Mouse (Mus musculus) neural tube, embryonic 12.5 days (tissue): ENCODE measurements at regions not wholly inside any gene's neighbourhood (a gene's known extent, or its start where the extent isn't known, plus 50 kb on each side); places are given as distances from the start of the nearest gene placed in this dataset.
A peak's percentile ranks its signal among the peaks of the same experiment; 100 is the strongest.

Source experiments
- ATAC-seq: fragments of 200-750 bp; cut with Nextera tagmentation; 2 replicates; pipeline ENCODE4 v1.8.0; 2017; ENCODE audit warnings: low read depth, mild to moderate bottlenecking, moderate TSS enrichment, moderate library complexity; ENCODE audit not compliant: low FRiP score
- H3K27ac ChIP-seq: fragments of 300-500 bp; sonication (generic); 2 replicates; pipeline ENCODE4 v1.5.1; 2016
- H3K27me3 ChIP-seq: fragments of 300-500 bp; sonication (generic); replicated peaks from 2 replicates; pipeline ENCODE4 v1.6.1; 2016; ENCODE audit warnings: mild to moderate bottlenecking
- H3K36me3 ChIP-seq: fragments of 300-500 bp; sonication (generic); 2 replicates; pipeline ENCODE4 v1.6.1; 2016; ENCODE audit warnings: mild to moderate bottlenecking
- H3K4me1 ChIP-seq: fragments of 300-500 bp; sonication (generic); 2 replicates; pipeline ENCODE4 v1.6.1; 2016
- H3K4me2 ChIP-seq: fragments of 300-500 bp; sonication (generic); replicated peaks from 2 replicates; pipeline ENCODE4 v1.6.1; 2016; ENCODE audit warnings: mild to moderate bottlenecking
- H3K4me3 ChIP-seq: fragments of 300-500 bp; sonication (generic); 2 replicates; pipeline ENCODE4 v1.5.1; 2016
- H3K9ac ChIP-seq: fragments of 300-500 bp; sonication (generic); 2 replicates; pipeline ENCODE4 v1.6.1; 2016; ENCODE audit warnings: mild to moderate bottlenecking
- H3K9me3 ChIP-seq: fragments of 300-500 bp; sonication (generic); 2 replicates; pipeline ENCODE4 v1.6.1; 2016; ENCODE audit warnings: mild to moderate bottlenecking
- WGBS: fragments of 180-500 bp; shearing (Covaris S2); methylation state at CpG from one replicate; pipeline ENCODE4 v1.1.7; 2016; 5-methylcytosine and 5-hydroxymethylcytosine counted together

DNA sequence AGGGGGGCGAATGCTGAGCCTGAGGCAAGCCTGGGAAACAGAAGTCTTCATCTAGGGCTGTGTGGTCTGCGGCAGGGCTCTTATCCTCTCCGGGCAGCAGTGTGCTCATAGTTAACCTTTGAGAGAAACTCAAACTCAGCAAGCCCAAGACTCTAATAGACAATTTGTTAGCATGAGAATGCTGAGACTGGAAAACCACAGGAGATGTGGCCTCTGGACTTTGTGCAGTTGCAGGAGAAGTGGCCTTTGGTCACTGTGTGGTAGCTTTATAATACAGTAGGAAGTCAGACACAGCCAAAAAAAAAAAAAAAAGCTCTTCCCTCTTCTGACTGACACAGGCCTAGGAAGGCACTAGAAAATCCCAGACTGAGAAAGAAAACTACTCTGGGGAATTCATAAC lies 228.2 kb downstream of the Pdcd6ip start:
- no peaks in the 10 kb centered on the region for H3K36me3 ChIP-seq
- no peak overlapping the region for H3K4me3 ChIP-seq
- H3K9me3 ChIP-seq: no peaks in the 10 kb centered on the region
- no peak overlapping the region for H3K27ac ChIP-seq
- no peak for ATAC-seq
- no peaks in the 10 kb centered on the region for H3K4me1 ChIP-seq
- no peak overlapping the region for H3K9ac ChIP-seq
- no peak overlapping the region for H3K4me2 ChIP-seq
- 87% methylated on average over 3 of the region's 3 CpGs for WGBS
- no peaks in the 10 kb centered on the region for H3K27me3 ChIP-seq

DNA sequence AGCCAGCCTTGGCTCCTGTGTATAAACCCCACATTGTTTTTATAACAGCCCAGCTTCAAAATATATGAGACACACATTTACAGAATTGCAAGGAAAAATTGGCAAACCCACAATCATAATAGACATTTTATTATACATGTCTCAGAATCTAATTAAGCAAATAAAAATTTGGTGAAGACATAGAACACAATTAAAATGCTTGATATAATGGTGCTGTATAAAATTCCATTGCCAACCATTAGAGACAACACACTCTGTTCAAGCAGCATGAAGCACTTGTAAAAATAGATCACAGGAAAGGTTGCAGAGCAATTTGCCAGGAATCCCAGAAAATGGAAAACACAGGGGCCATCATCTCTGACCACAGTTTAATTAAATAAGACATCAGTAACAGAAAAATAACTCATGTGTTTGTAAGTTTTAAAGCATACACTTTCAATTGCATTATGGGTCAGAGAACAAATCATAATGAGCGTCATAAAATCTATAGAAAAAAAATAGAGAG lies 229.2 kb downstream of the Pdcd6ip start:
- WGBS: 97% methylated on average over 1 of the region's 1 CpGs
- no peak for ATAC-seq
- Histone ChIP-seq H3K27ac (no peak overlapping the region), H3K36me3 (no peaks in the 10 kb centered on the region), H3K4me3 (no peak overlapping the region), H3K9me3 (no peaks in the 10 kb centered on the region), H3K27me3 (no peaks in the 10 kb centered on the region), H3K4me1 (no peaks in the 10 kb centered on the region), H3K4me2 (no peak overlapping the region), H3K9ac (no peak overlapping the region)

DNA sequence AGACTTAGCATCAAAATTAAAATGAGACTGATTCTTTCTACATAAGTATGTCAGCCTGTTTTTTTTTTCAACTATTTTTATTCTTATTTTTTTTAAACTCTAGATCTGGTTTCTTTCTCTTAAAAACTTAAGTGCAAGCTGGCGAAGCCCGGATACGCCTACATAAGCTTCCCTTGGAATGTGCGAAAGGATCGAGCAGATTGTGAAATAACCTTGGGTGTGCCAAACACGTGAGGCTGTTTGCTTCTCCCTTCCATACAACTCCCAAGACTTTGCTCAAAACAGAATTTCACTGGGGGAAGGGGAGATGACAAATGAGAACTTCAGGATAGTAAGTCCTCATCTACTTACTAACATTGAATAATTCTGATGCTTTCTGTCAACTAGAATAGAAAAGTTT lies 236.3 kb downstream of the Pdcd6ip start:
- Histone ChIP-seq H3K27me3 (no peaks in the 10 kb centered on the region), H3K36me3 (no peaks in the 10 kb centered on the region), H3K9me3 (no peaks in the 10 kb centered on the region), H3K27ac (no peak overlapping the region), H3K4me3 (no peak overlapping the region), H3K4me2 (no peak overlapping the region), H3K4me1 (no peaks in the 10 kb centered on the region), H3K9ac (no peak overlapping the region)
- no peak for ATAC-seq
- 92% methylated on average over 6 of the region's 6 CpGs for WGBS

DNA sequence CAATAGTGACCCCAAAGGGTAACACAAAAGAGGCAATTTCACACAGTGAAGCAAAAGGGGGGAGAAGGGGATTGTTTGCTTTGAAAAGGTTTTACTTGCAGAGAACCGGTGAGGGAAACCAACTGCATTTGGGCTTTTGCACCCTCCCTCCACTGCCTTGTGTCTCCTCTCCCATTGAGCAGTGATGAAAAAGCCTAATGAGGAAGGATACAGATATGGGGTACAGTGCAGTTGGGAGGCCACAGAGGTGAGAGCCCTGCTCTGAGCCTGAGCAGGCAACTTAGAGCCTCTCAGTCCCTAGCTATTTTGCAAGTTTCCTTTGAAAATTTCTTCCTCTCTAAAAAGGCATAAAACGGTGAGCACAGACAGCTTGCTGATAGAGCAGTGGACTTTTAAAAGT lies 245.2 kb downstream of the Pdcd6ip start:
- Histone ChIP-seq H3K36me3 (no peaks in the 10 kb centered on the region), H3K9me3 (no peaks in the 10 kb centered on the region), H3K4me1 (peaks cover 11% of the 10 kb centered on the region), H3K27me3 (no peaks in the 10 kb centered on the region), H3K27ac (no peak overlapping the region), H3K9ac (no peak overlapping the region), H3K4me2 (no peak overlapping the region), H3K4me3 (no peak overlapping the region)
- peak; percentile 72; the same call in 1 of the 2 replicates for ATAC-seq
- 11% methylated on average over 2 of the region's 2 CpGs for WGBS

DNA sequence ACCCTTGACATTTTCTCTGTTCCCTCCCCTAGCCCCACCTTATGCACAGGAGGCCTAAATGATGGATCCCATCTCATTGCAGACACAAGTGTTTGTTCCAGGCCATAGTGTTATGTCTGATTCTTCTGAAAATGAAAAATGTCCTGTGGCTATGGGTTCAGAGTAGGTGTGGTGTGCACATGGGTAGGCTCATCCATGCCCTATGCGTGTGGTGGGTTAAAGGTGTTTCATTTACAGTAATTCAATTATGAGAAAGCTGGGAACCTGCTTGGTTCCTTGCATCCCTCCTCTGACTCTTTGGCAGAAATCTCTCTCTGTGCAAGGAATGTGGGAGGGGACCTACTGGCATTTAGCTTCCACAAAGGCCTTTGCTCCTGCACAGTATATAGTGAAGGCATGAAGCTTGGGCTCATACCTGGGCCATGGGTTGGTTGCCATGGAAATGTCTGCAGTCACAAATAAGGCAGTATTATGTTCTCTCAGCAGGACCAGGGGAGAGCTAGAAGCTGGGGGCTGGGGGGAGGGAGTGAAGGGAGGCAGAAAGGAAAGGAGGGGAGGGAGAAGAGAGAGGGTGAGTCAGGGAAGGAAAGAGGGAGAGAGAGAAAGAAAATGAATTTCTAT lies 245.7 kb downstream of the Pdcd6ip start:
- no peaks in the 10 kb centered on the region for H3K36me3 ChIP-seq
- H3K9ac ChIP-seq: no peak overlapping the region
- ATAC-seq: peak; percentile 92
- H3K9me3 ChIP-seq: no peaks in the 10 kb centered on the region
- 55% methylated on average over 1 of the region's 1 CpGs for WGBS
- H3K4me3 ChIP-seq: no peak overlapping the region
- H3K4me2 ChIP-seq: no peak overlapping the region
- H3K27me3 ChIP-seq: no peaks in the 10 kb centered on the region
- peaks cover 11% of the 10 kb centered on the region for H3K4me1 ChIP-seq
- no peak overlapping the region for H3K27ac ChIP-seq

DNA sequence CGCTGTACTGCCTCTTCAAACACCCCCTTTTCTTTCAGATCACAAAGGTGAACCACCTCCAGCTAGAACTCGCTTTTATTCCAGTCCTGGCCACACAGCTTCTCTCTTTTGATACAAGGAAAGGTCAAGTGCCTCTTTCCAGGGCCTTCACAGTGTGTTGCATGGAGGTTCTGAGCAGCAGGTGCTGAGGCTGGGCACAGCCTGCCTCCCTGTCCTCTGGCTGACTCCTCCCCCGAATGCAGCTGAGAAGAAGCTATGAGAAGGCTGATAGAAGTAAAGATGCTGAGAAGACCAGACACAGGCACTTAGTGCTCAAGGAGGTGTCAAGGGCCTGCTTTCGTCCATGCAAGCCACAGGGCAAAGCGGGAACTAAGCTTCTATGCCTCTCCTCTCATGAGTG lies 248.2 kb downstream of the Pdcd6ip start:
- no peak overlapping the region for H3K4me2 ChIP-seq
- no peak overlapping the region for H3K27ac ChIP-seq
- no peak for ATAC-seq
- no peaks in the 10 kb centered on the region for H3K36me3 ChIP-seq
- H3K9ac ChIP-seq: no peak overlapping the region
- H3K4me1 ChIP-seq: peaks cover 11% of the 10 kb centered on the region
- no peak overlapping the region for H3K4me3 ChIP-seq
- H3K9me3 ChIP-seq: no peaks in the 10 kb centered on the region
- 82% methylated on average over 5 of the region's 5 CpGs for WGBS
- no peaks in the 10 kb centered on the region for H3K27me3 ChIP-seq

DNA sequence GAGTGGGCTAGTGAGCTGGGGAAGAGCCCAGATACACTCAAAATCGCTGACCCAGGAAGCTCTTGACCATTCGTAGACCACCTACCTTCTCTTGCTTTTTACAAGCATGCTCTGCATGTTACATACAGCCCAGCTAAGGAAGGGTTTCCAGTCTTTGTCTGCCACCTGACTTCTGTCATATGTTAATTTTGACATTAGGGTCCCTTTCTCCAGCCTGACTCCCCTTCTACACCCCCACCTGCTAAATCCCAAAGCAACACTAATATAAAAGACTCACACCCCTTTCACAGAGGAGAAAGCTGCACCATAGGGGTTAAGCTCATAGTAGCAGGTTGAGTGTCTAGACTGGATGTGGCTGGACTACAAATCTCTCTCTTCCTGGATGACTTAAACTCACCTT lies 248.8 kb downstream of the Pdcd6ip start:
- Histone ChIP-seq H3K27me3 (no peaks in the 10 kb centered on the region), H3K27ac (no peak overlapping the region), H3K4me2 (no peak overlapping the region), H3K9me3 (no peaks in the 10 kb centered on the region), H3K4me3 (no peak overlapping the region), H3K9ac (no peak overlapping the region), H3K36me3 (no peaks in the 10 kb centered on the region), H3K4me1 (peaks cover 11% of the 10 kb centered on the region)
- WGBS: 37% methylated on average over 2 of the region's 2 CpGs
- ATAC-seq: no peak

DNA sequence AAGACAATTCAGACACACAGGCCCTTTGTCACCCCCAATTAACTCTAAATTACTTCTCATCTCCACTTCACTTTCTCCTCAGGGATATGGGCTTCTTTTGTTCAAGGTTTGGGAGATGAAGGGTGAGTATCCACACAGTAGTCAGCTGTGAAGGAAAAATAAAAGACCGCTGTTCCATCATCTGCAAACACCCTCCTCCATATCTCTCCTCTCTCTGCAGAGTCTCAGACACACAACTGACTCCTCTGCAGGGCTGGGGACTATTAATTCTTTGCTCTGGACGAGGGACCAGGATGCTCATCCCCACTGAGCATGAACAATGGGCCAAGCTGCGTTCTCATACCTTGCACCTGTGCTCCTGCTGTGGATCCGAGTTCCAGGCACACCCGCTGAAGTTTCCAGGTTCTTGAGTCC lies 249.3 kb downstream of the Pdcd6ip start:
- ATAC-seq: no peak
- Histone ChIP-seq H3K36me3 (no peaks in the 10 kb centered on the region), H3K27ac (no peak overlapping the region), H3K4me3 (no peak overlapping the region), H3K4me1 (peaks cover 11% of the 10 kb centered on the region), H3K27me3 (no peaks in the 10 kb centered on the region), H3K4me2 (no peak overlapping the region), H3K9me3 (no peaks in the 10 kb centered on the region), H3K9ac (no peak overlapping the region)
- WGBS: 15% methylated on average over 5 of the region's 5 CpGs

DNA sequence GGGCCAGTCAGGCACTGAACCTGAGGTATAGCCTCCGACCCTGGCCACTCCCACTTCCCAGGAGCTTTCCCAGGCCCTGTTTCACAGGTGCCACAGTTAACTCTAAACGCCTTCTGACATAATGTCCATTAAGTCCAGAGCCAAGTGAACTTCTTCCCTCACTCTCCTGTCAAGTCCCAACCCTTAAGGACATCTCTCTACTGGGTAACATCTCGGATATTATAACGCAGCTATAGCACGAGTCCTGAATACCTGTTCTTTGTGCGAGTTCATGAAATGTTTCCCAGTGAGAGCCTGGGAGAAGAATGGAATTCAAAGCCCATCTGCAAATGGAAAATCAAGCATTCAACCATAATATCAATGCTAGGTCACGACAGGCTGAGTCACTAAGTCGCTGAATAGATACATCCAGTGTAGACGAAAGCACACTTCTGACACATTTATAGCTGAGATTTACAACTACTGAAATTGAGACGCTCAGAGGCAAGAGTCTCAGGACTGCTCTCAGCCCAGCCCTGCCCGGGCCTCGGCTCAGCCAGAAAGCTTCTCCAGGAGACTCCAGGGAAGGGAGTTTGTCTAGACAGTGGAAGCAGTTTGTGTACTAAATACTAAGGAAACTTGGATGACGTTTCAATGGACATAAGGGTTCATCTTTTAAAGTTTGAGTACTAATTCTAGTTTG lies 250.7 kb downstream of the Pdcd6ip start:
- H3K27ac ChIP-seq: no peak overlapping the region
- H3K9ac ChIP-seq: no peak overlapping the region
- H3K9me3 ChIP-seq: no peaks in the 10 kb centered on the region
- 48% methylated on average over 13 of the region's 13 CpGs for WGBS
- no peaks in the 10 kb centered on the region for H3K36me3 ChIP-seq
- H3K4me2 ChIP-seq: no peak overlapping the region
- peaks cover 3% of the 10 kb centered on the region; the same call in 1 of the 2 replicates for H3K4me1 ChIP-seq
- H3K27me3 ChIP-seq: no peaks in the 10 kb centered on the region
- ATAC-seq: 0 out of 2 replicates have a peak, but pooled peaks have one; percentile 19
- H3K4me3 ChIP-seq: no peak overlapping the region

DNA sequence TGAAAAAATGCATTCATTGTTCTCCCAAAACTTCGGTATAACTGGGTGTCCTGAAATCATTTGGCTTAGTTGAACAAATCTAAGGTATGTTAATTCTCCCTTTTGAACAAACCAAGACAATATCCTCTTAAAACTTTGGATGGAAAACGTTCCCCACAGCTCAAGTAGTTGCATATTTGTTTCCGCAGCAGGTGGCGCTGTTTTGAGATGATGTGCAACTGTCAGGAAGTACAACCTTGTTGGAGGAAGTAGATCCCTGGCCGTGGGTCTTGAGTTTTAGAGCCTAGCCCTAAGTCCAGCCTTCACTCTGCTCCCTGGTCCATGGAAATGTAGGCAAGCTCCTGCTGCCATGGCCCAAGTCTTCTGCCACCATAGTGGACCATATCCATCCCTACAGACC lies 252.5 kb downstream of the Pdcd6ip start:
- Histone ChIP-seq H3K4me1 (no peaks in the 10 kb centered on the region), H3K9ac (no peak overlapping the region), H3K9me3 (no peaks in the 10 kb centered on the region), H3K4me2 (no peak overlapping the region), H3K27ac (no peak overlapping the region), H3K36me3 (no peaks in the 10 kb centered on the region), H3K4me3 (no peak overlapping the region), H3K27me3 (no peaks in the 10 kb centered on the region)
- WGBS: 91% methylated on average over 5 of the region's 5 CpGs
- no peak for ATAC-seq

DNA sequence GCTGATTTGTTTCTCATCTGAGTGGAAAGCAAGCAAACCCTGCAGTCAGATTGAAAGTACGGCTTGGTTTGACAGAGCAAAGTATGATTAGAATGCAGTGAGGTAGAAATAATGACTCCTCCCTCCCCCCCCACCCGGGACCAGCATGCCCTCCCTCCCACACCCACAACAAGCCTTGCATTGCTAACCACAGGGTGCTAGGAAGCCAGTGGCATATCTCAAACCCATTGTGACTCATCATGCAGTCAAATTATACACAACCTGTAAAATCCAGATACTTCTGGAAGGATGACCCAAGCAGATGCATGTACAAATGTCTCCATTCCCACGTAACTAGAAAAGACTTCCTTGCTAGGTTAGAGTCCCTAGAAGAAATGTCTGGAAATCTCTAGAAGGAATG lies 254.8 kb downstream of the Pdcd6ip start:
- no peak for ATAC-seq
- Histone ChIP-seq H3K9ac (no peak overlapping the region), H3K27me3 (no peaks in the 10 kb centered on the region), H3K4me2 (no peak overlapping the region), H3K36me3 (no peaks in the 10 kb centered on the region), H3K9me3 (no peaks in the 10 kb centered on the region), H3K27ac (no peak overlapping the region), H3K4me3 (no peak overlapping the region), H3K4me1 (no peaks in the 10 kb centered on the region)
- 58% methylated on average over 3 of the region's 3 CpGs for WGBS

DNA sequence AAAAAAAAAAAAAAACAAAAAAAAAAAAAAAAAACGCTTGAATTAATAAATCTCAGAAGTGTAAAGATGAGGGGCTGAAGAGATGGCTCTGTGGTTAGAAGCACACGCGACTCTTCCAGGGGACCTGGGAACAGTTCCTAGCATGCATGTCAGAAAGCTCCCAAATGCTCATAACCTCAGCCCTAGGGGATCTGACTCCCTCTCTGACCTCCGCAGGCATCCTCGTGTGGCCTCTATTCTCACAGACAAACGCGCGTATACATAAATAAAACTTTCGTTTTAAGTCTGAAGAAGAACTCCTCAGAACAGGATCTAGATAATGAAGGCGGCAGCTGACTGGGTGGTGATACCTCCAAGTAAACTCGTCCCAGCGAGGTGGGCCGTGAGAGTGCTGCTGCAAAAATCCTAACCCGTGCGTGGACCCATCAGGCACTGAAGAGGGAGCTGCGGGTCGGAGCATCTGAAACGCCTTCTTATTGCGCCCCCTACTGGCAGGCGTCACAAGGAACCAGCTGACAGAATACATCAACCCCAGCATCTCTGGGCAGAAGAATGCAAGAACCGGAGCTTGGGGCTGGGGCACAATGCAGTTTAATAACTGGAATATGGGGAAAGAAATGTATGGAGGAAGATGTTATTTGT lies 266.2 kb downstream of the Pdcd6ip start:
- Histone ChIP-seq H3K4me2 (peak overlapping the region; percentile 53), H3K9ac (no peak overlapping the region), H3K36me3 (no peaks in the 10 kb centered on the region), H3K4me3 (peak overlapping the region; percentile 26), H3K4me1 (no peaks in the 10 kb centered on the region), H3K9me3 (no peaks in the 10 kb centered on the region), H3K27ac (no peak overlapping the region), H3K27me3 (no peaks in the 10 kb centered on the region)
- 8% methylated on average over 21 of the region's 21 CpGs for whole genome bisulfite sequencing
- peak; percentile 73 for ATAC-seq
